Mouse (Mus musculus) midbrain, postnatal 0 days (tissue): Measurements from ENCODE around the gene Fam83d. TPM values are rescaled to one million over a fixed set of nuclear protein-coding genes. Genes with fewer than 3 reads are reported as not detected.

Source experiments
- ATAC-seq: fragments of 200-750 bp; cut with Nextera tagmentation; 2 replicates; pipeline ENCODE4 v1.8.0; 2017; ENCODE audit warnings: moderate number of reproducible peaks, mild to moderate bottlenecking, moderate TSS enrichment, moderate library complexity; ENCODE audit not compliant: low FRiP score
- DNase-seq: peaks from one replicate; pipeline ENCODE4 v3.0.0-alpha.2; 2015; ENCODE audit warnings: low spot score
- H3K27ac ChIP-seq: fragments of 300-500 bp; sonication (generic); 2 replicates; pipeline ENCODE4 v1.5.1; 2014; ENCODE audit warnings: low read depth, mild to moderate bottlenecking, low read length, mixed read lengths
- H3K27me3 ChIP-seq: fragments of 300-500 bp; sonication (generic); 2 replicates; pipeline ENCODE4 v1.6.1; 2014; ENCODE audit warnings: low read length, control low read depth, mixed read lengths; ENCODE audit not compliant: insufficient read depth
- H3K36me3 ChIP-seq: fragments of 300-500 bp; sonication (generic); 2 replicates; pipeline ENCODE4 v1.6.1; 2014; ENCODE audit warnings: low read length, control low read depth, mixed read lengths; ENCODE audit not compliant: insufficient read depth
- H3K4me1 ChIP-seq: fragments of 300-500 bp; sonication (generic); 2 replicates; pipeline ENCODE4 v1.6.1; 2014; ENCODE audit warnings: mild to moderate bottlenecking, control low read depth, antibody characterized with exemption, low read length, mixed read lengths; ENCODE audit not compliant: insufficient read depth
- H3K4me2 ChIP-seq: fragments of 300-500 bp; sonication (generic); 2 replicates; pipeline ENCODE4 v1.6.1; 2014; ENCODE audit warnings: low read depth, mild to moderate bottlenecking, low read length, mixed read lengths; ENCODE audit not compliant: poor library complexity, severe bottlenecking
- H3K4me3 ChIP-seq: fragments of 300-500 bp; sonication (generic); 2 replicates; pipeline ENCODE4 v1.5.1; 2014; ENCODE audit warnings: low read depth, mild to moderate bottlenecking, low read length, moderate library complexity
- H3K9ac ChIP-seq: fragments of 300-500 bp; sonication (generic); replicated peaks from 2 replicates; pipeline ENCODE4 v1.6.1; 2014; ENCODE audit warnings: mild to moderate bottlenecking, low read length, moderate library complexity, mixed read lengths; ENCODE audit not compliant: poor library complexity, severe bottlenecking
- H3K9me3 ChIP-seq: fragments of 300-500 bp; sonication (generic); 2 replicates; pipeline ENCODE4 v1.6.1; 2016; ENCODE audit warnings: low read length, control low read depth
- CTCF ChIP-seq: IDR thresholded peaks from 2 replicates; pipeline ENCODE4 v1.5.1; 2016; ENCODE audit warnings: antibody characterized with exemption, mild to moderate bottlenecking
- WGBS: fragments of 180-500 bp; shearing (Covaris S2); extraction: QIAGEN DNeasy Blood & Tissue Kit; methylation state at CpG from one replicate; pipeline ENCODE4 v1.1.7; 2014; 5-methylcytosine and 5-hydroxymethylcytosine counted together
- microRNA-seq: library from miRNA; unstranded; fragments of <30 nt; microRNA quantifications from one replicate; pipeline ENCODE4, GENCODE M21; 2016; ENCODE audit warnings: borderline number of aligned reads
- polyA plus RNA-seq: library from polyadenylated mRNA; unstranded; fragments of >200 nt; fragmentation: Nextera tagmentation; extraction: Ambion mirVana; gene quantifications from 2 replicates; pipeline ENCODE4 v1.2.1, GENCODE M21; 2015
- total RNA-seq: library from RNA; depleted of rRNA; stranded (reverse); fragments of >200 nt; gene quantifications from 2 replicates; pipeline ENCODE4 v1.2.3, GENCODE M21; 2014; rRNA removed

The Fam83d gene
- total and polyA plus RNA-seq, 2 experiments from 2014 or later, result 3.8 to 6.6 TPM

- TF ChIP-seq CTCF, result no peak
- 65% methylated on average over 6 of the region's 6 CpGs for WGBS
- DNase-seq, result no peak
- Histone ChIP-seq H3K9ac (no peak overlapping the region), H3K4me2 (no peak overlapping the region), H3K4me1 (peaks cover 6% of the 10 kb centered on the region; the same call in 1 of the 2 replicates), H3K4me3 (no peak overlapping the region), H3K9me3 (no peaks in the 10 kb centered on the region), H3K36me3 (peaks cover 17% of the 10 kb centered on the region), H3K27me3 (no peaks in the 10 kb centered on the region), H3K27ac (no peak overlapping the region)
- ATAC-seq, result no peak
Measured at GRCm38 (mm10) chr2:158829746-158830145, 61.9 kb downstream of the Fam83d start.

GRCm38 (mm10) chr2:158833221-158833620, 65.3 kb downstream of the Fam83d start:
- H3K4me3 ChIP-seq, result no peak overlapping the region
- peaks cover 6% of the 10 kb centered on the region; the same call in 1 of the 2 replicates for H3K4me1 ChIP-seq
- H3K36me3 ChIP-seq, result peaks cover 26% of the 10 kb centered on the region
- ATAC-seq (peak; percentile 70), DNase-seq (peak; percentile 69)
- H3K4me2 ChIP-seq, result no peak overlapping the region
- H3K9ac ChIP-seq, result no peak overlapping the region
- no peaks in the 10 kb centered on the region for H3K9me3 ChIP-seq
- no peaks in the 10 kb centered on the region for H3K27me3 ChIP-seq
- WGBS, result 62% methylated on average over 5 of the region's 5 CpGs
- TF ChIP-seq CTCF, result no peak
- H3K27ac ChIP-seq, result peak overlapping the region; percentile 59; the same call in 1 of the 2 replicates

DNA sequence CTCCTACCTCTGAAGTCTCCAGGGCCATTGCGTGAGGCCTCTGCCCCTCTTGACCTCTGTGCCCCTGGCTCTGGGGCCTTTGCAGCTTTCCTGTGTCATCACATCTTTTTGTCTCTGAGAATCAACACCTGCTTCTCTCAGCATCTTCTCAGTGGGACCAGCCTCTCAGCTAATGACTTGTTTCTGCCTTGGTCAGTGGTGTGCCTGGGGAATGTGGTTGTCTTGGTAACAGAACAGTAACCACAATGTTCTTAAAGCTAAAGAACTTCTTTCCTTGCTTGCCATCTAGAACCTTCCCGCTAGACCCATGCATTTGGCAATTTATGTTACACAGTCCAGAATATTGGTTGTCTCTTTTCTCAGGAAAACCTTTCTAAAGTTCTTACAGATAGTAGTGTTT, 65.8 kb downstream of the Fam83d start:
- peaks cover 6% of the 10 kb centered on the region; the same call in 1 of the 2 replicates for H3K4me1 ChIP-seq
- H3K27ac ChIP-seq, result peak overlapping the region; percentile 59; the same call in 1 of the 2 replicates
- H3K4me2 ChIP-seq, result no peak overlapping the region
- ATAC-seq (no peak), DNase-seq (peak; percentile 60)
- no peaks in the 10 kb centered on the region for H3K9me3 ChIP-seq
- no peaks in the 10 kb centered on the region for H3K27me3 ChIP-seq
- H3K36me3 ChIP-seq, result peaks cover 26% of the 10 kb centered on the region
- WGBS, result 61% methylated on average over 2 of the region's 2 CpGs
- no peak for TF ChIP-seq CTCF
- no peak overlapping the region for H3K4me3 ChIP-seq
- H3K9ac ChIP-seq, result no peak overlapping the region

Small RNAs within 50 kb of the gene (microRNA-seq; reads per million reads assigned to microRNA genes)
- gene Gm26141, result not detected

Other genes with a start within 250 kb of the Fam83d start
- gene Slc32a1, start 157.3 kb upstream of the Fam83d start, total RNA-seq, result 53.9 and 63.6 TPM in 2 replicates
- gene Slc32a1, start 157.3 kb upstream of the Fam83d start, polyA plus RNA-seq, result 14.3 and 14.4 TPM in 2 replicates
- gene Actr5, start 143.2 kb upstream of the Fam83d start, total RNA-seq, result 18.5 and 25.4 TPM in 2 replicates
- gene Actr5, start 143.2 kb upstream of the Fam83d start, polyA plus RNA-seq, result 8.8 and 10.6 TPM in 2 replicates
- 30.8 and 32.2 TPM in 2 replicates for gene Ppp1r16b, start 102.7 kb upstream of the Fam83d start, total RNA-seq
- 31.0 and 31.6 TPM in 2 replicates for gene Ppp1r16b, start 102.7 kb upstream of the Fam83d start, polyA plus RNA-seq
- 24.7 and 26.9 TPM in 2 replicates for gene Dhx35, start 26.7 kb downstream of the Fam83d start, total RNA-seq
- 9.7 and 11.4 TPM in 2 replicates for gene Dhx35, start 26.7 kb downstream of the Fam83d start, polyA plus RNA-seq